Mouse (Mus musculus) bone marrow macrophage, adult 2 months (primary cell): Measurements from ENCODE around the gene Drc1. TPM values are rescaled to one million over a fixed set of nuclear protein-coding genes. Genes with fewer than 3 reads are reported as not detected.

Experiments
- H3K27ac ChIP-seq: 2 replicates; pipeline ENCODE4 v1.5.1; 2012; ENCODE audit warnings: low read depth, low read length; ENCODE audit not compliant: insufficient read depth
- H3K4me1 ChIP-seq: 2 replicates; pipeline ENCODE4 v1.6.1; 2012; ENCODE audit warnings: low read length; ENCODE audit not compliant: control insufficient read depth, insufficient read depth
- H3K4me3 ChIP-seq: 2 replicates; pipeline ENCODE4 v1.5.1; 2012; ENCODE audit warnings: mild to moderate bottlenecking, low read length, moderate library complexity; ENCODE audit not compliant: insufficient read depth
- CTCF ChIP-seq: IDR thresholded peaks from 2 replicates; pipeline ENCODE4 v1.5.1; 2012; ENCODE audit warnings: low read depth, mild to moderate bottlenecking, low read length, moderate library complexity
- POLR2A ChIP-seq: IDR thresholded peaks from 2 replicates; pipeline ENCODE4 v1.6.1; 2012; ENCODE audit warnings: mild to moderate bottlenecking, low read depth, low read length, borderline replicate concordance
- polyA plus RNA-seq: library from polyadenylated mRNA; stranded (reverse); fragments of >200 nt; gene quantifications from 2 replicates; pipeline ENCODE4 v1.2.4, GENCODE M21; 2012; ENCODE audit not compliant: missing spikeins, insufficient read depth, insufficient read length

The Drc1 gene
- polyA plus RNA-seq, 1 experiment = not detected

GRCm38 (mm10) chr5:30406876-30407275, 125.7 kb downstream of the Drc1 start:
- Histone ChIP-seq H3K4me1 (no peaks in the 10 kb centered on the region), H3K27ac (no peak overlapping the region), H3K4me3 (no peak overlapping the region)
- TF ChIP-seq CTCF (no peak), POLR2A (no peak)

DNA sequence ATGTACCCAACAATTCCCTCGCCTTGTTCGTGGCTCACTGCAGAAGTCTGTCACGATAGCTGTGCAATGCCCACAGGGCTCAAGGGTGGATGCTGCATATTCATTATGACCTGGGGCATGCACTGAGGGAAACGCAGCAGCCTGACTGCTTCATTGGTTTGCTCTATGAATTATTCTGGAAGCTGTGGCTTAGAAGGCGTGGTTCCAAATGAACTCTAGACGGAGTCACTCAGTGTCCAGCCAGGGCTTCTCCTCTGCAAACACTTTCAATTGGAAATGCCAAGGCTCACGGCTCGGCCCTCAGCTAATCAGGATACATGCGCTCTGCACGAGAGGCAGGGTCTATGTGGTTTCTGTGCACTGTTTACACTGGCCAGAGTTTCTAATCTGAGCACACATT, 130.3 kb downstream of the Drc1 start:
- no peak overlapping the region for H3K27ac ChIP-seq
- TF ChIP-seq CTCF (no peak), POLR2A (no peak)
- H3K4me3 ChIP-seq = no peak overlapping the region
- H3K4me1 ChIP-seq = no peaks in the 10 kb centered on the region

DNA sequence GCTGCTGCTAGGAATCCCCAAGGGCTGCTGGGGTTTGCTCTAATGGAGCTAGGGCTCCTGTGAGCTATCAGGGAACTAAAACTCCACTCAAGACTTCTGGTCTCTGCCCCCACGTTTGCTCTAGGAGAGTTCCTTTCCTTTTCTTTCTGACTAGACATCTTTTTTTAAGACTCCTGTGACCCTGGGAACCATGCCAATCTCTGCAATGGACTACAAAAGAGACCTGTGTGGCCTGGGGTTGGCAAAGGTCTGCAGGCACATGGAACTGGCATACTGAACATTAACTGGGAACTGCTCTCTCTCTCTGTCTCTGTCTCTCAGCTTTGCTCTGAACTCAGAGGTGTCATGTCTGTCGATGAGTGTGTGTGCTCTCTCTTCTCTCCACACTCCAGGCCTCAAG, 134.2 kb downstream of the Drc1 start:
- H3K4me3 ChIP-seq = no peak overlapping the region
- TF ChIP-seq POLR2A (no peak), CTCF (no peak)
- no peak overlapping the region for H3K27ac ChIP-seq
- H3K4me1 ChIP-seq = no peaks in the 10 kb centered on the region

DNA sequence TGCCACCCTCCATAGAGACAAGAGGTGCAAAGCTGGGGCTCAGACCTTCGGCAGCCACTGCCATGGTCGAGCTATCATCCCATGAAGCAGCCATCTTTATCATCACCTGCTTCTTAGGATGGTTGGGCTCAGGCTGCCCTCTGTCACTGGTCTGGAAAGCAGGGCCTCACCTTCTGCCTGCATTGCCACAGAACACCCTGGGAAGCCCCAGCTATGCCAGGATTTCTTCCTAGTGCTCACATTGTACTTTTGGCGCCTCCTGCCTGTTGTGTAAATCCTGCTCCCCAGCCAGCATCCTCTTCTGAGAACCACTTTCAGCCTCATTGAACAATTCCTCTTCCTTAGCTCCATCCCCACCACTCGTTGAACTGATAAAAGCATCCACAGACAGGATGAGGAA, 134.7 kb downstream of the Drc1 start:
- TF ChIP-seq CTCF (no peak), POLR2A (no peak)
- Histone ChIP-seq H3K27ac (no peak overlapping the region), H3K4me1 (no peaks in the 10 kb centered on the region), H3K4me3 (no peak overlapping the region)

Other genes starting within 250 kb of the Drc1 start
- 27.9 and 29.1 TPM in 2 replicates for gene Tyms, start 207.8 kb upstream of the Drc1 start, polyA plus RNA-seq
- gene Garem2, start 176.2 kb upstream of the Drc1 start, polyA plus RNA-seq = not detected in 2 replicates
- not detected in 2 replicates for gene 3110082J24Rik, start 175.3 kb upstream of the Drc1 start, polyA plus RNA-seq
- gene Hadha, start 126.2 kb upstream of the Drc1 start, polyA plus RNA-seq = 114 and 117 TPM in 2 replicates
- gene Hadhb, start 126.1 kb upstream of the Drc1 start, polyA plus RNA-seq = 67.2 and 75.0 TPM in 2 replicates
- not detected in 2 replicates for gene Adgrf3, start 75.7 kb upstream of the Drc1 start, polyA plus RNA-seq
- 10.9 and 13.5 TPM in 2 replicates for gene Selenoi, start 48.8 kb upstream of the Drc1 start, polyA plus RNA-seq
- not detected in 2 replicates for gene Otof, start 180.5 kb downstream of the Drc1 start, polyA plus RNA-seq
- not detected in 2 replicates for gene 1700001C02Rik, start 184.7 kb downstream of the Drc1 start, polyA plus RNA-seq